Comparison of ENCODE assay signal across 29 mouse cellular contexts in the genomic region with DNA sequence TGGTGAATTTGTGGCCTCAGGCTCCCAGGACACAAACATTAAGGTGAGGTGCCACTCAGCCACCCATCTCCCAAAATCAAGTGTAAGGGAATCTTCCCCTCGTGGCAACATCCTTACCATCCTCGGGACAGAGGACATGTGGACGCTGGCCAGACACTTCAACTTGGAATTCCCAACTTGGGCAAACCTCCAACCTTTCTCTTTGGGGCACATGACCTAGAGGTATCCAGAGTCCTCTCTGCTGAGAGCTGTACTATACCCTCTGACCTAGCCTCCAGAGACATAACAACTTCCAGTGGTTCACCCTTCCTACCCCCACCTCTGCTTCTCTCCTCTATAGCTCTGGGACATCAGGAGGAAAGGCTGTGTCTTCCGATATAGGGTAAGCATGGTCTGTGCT. TPM values are rescaled to one million over a fixed set of nuclear protein-coding genes. Genes with fewer than 3 reads are reported as not detected.
DNase-seq lines count a peak whose midpoint lies in the region; ATAC-seq and TF ChIP-seq lines count a peak whose summit lies in the region.
"Had no signal": no experiment of that assay in that cellular context is flagged by ENCODE, and none has a peak within 500 bp of the region (broad histone marks: within the 10 kb centered on the region; RNA-seq: fewer than 3 reads in every experiment).

No protein-coding gene starts in this region.

- TF ChIP-seq EP300 in lung, postnatal 0 days (IDR thresholded peaks at IDR 0.05), result no peak

- no peak overlapping the region for H3K27ac ChIP-seq in lung, postnatal 0 days (ENCODE audit: low read length)
- H3K27ac ChIP-seq: hindbrain, embryonic 14.5 days; liver, embryonic 14.5 days; midbrain, embryonic 10.5 days; neural tube, embryonic 12.5 days; stomach, postnatal 0 days had no signal

- no peaks in the 10 kb centered on the region for H3K27me3 ChIP-seq in lung, postnatal 0 days (replicated peaks; ENCODE audit: insufficient read depth, low read length)
- H3K27me3 ChIP-seq: neural tube, embryonic 12.5 days had no signal

- DNase-seq in heart, postnatal 4 days, result peak; percentile 38
- no peak for DNase-seq in heart, adult 8-10 months (ENCODE audit: low spot score)
- DNase-seq in lung, postnatal 36 days, result peak; percentile 14
- no peak for DNase-seq in lung, postnatal 0 days (ENCODE audit: low spot score)
- peak; percentile 61 for DNase-seq in kidney, postnatal 10 days
- no peak for DNase-seq in left cerebral cortex, postnatal 4 days
- no peak for DNase-seq in adrenal gland, adult 8-10 months
- DNase-seq: adrenal gland, adult 2 months; B cell, adult 2 months; cerebellum, adult 2 months; cerebellum, postnatal 14 days; liver; lung, adult 2 months; lung, postnatal 14 days; right cerebral cortex, postnatal 4 days; thymus, adult 18-20 months; thymus, postnatal 25 days had no signal

- no peaks in the 10 kb centered on the region for H3K4me1 ChIP-seq in lung, postnatal 0 days (ENCODE audit: insufficient read depth, low read depth, low read length)
- H3K4me1 ChIP-seq: midbrain, embryonic 10.5 days; neural tube, embryonic 12.5 days had no signal

- intact Hi-C loops in left cerebral cortex, postnatal 4 days (cut with DNase I), result no loop called here

- WGBS in lung, postnatal 0 days, result 66% methylated on average over 4 of the region's 4 CpGs

- H3K36me3 ChIP-seq in lung, postnatal 0 days (ENCODE audit: insufficient read depth, low read length), result peaks cover 4% of the 10 kb centered on the region

- no peaks in the 10 kb centered on the region for H3K9me3 ChIP-seq in lung, postnatal 0 days (ENCODE audit: low read length)
- H3K9me3 ChIP-seq: midbrain, embryonic 10.5 days; neural tube, embryonic 12.5 days had no signal

- no peak for TF ChIP-seq CTCF in lung, postnatal 0 days (IDR thresholded peaks at IDR 0.05)

- no peak overlapping the region for H3K4me3 ChIP-seq in lung, postnatal 0 days (ENCODE audit: low read depth, low read length)
- H3K4me3 ChIP-seq: erythroblast, embryonic 14.5 days; midbrain, embryonic 10.5 days; myocyte; neural tube, embryonic 12.5 days had no signal

- no peak overlapping the region for H3K4me2 ChIP-seq in lung, postnatal 0 days (replicated peaks; ENCODE audit: low read depth, low read length)
- H3K4me2 ChIP-seq: hindbrain, embryonic 14.5 days; neural tube, embryonic 12.5 days had no signal

- H3K9ac ChIP-seq in lung, postnatal 0 days (replicated peaks; ENCODE audit: low read depth), result no peak overlapping the region
- H3K9ac ChIP-seq: hindbrain, embryonic 14.5 days; liver, embryonic 14.5 days; neural tube, embryonic 12.5 days had no signal

- ATAC-seq in lung, postnatal 0 days, result no peak
- ATAC-seq: forebrain, embryonic 16.5 days; intestine, postnatal 0 days; midbrain, embryonic 16.5 days had no signal

RNA-seq across cellular contexts. Expression of a gene that starts 12.6 kb away (rescaled TPM):
- total RNA-seq in heart, postnatal 4 days (2021), result 10 to 100 TPM; 13.0 to 15.0 TPM
- total RNA-seq in heart, adult 8-10 months (2022), result 1 to 10 TPM; 5.4 to 7.2 (median 7.1) TPM
- 10.4 and 10.8 TPM in 2 replicates for polyA plus RNA-seq in lung, postnatal 0 days (2015; fragmentation: Nextera tagmentation; extraction: Ambion mirVana)
- total RNA-seq in left cerebral cortex, postnatal 4 days (2021), result 10 to 100 TPM; 49.9 to 52.4 TPM
- 10 to 100 TPM; 13.8 to 23.6 (median 16.1) TPM for total RNA-seq in adrenal gland, adult 8-10 months (2022)

RNA-seq across cellular contexts. Expression of a gene that starts 38.7 kb away (rescaled TPM):
- not detected for total RNA-seq in heart, postnatal 4 days (2021)
- not detected for total RNA-seq in heart, adult 8-10 months (2022)
- polyA plus RNA-seq in lung, postnatal 0 days (2015; fragmentation: Nextera tagmentation; extraction: Ambion mirVana), result 3.1 and 3.9 TPM in 2 replicates
- total RNA-seq in left cerebral cortex, postnatal 4 days (2021), result 1 to 10 TPM; 2.7 to 3.0 TPM
- total RNA-seq in adrenal gland, adult 8-10 months (2022), result not detected
- total RNA-seq: adrenal gland, adult 2 months; adrenal gland, postnatal 4 days; gastrocnemius, adult 8-10 months had no signal
- polyA plus RNA-seq: adrenal gland, adult 2 months; erythroblast, embryonic 14.5 days; intestine, postnatal 0 days had no signal

Comparison
In these comparisons a context has a peak if more than half of its experiments do, and no peak if none do; other contexts are left out.
1. DNase-seq: peak in heart, postnatal 4 days (single experiment), lung, postnatal 36 days (single experiment) and kidney, postnatal 10 days (single experiment); none in heart, adult 8-10 months (single experiment), lung, postnatal 0 days (single experiment), left cerebral cortex, postnatal 4 days (single experiment) and adrenal gland, adult 8-10 months (single experiment).